Mouse (Mus musculus): ENCODE results near the gene Macf1. TPM values are rescaled to one million over a fixed set of nuclear protein-coding genes. Genes with fewer than 3 reads are reported as not detected.

The Macf1 gene
- polyA plus RNA-seq, 1 experiment from 2014 or later, result 35.3 TPM

- Histone ChIP-seq H3K36me3 (ENCODE audit: control insufficient read depth, insufficient read depth, low read length) (no peaks in the 10 kb centered on the region), H3K27me3 (ENCODE audit: control insufficient read depth, insufficient read depth, low read length) (no peaks in the 10 kb centered on the region), H3K27ac (ENCODE audit: low read length) (peak overlapping the region; percentile 94; the same call in 1 of the 2 replicates), H3K9ac (ENCODE audit: low read length) (no peak overlapping the region), H3K4me1 (ENCODE audit: control insufficient read depth, insufficient read depth, low read length) (peaks cover 38% of the 10 kb centered on the region), H3K4me3 (replicated peaks; ENCODE audit: low read length) (no peak overlapping the region), H3K9me3 (replicated peaks; ENCODE audit: control insufficient read depth, low read length) (no peaks in the 10 kb centered on the region), H3K4me2 (ENCODE audit: low read depth, low read length) (peak overlapping the region; percentile 72; the same call in 1 of the 2 replicates)
- no peak for ATAC-seq (ENCODE audit: insufficient read depth, low FRiP score)
- WGBS, result 36% methylated on average over 2 of the region's 2 CpGs
Observed at GRCm38 (mm10) chr4:123412981-123413380, 271.2 kb downstream of the Macf1 start.

GRCm38 (mm10) chr4:123412528-123412878 lies 271.7 kb downstream of the Macf1 start:
- peak overlapping the region; percentile 94 for H3K27ac ChIP-seq (ENCODE audit: low read length)
- H3K9ac ChIP-seq (ENCODE audit: low read length), result peak overlapping the region; percentile 88
- WGBS, result 10% methylated on average over 6 of the region's 6 CpGs
- peaks cover 43% of the 10 kb centered on the region for H3K4me1 ChIP-seq (ENCODE audit: control insufficient read depth, insufficient read depth, low read length)
- peak overlapping the region; percentile 80 for H3K4me3 ChIP-seq (replicated peaks; ENCODE audit: low read length)
- H3K36me3 ChIP-seq (ENCODE audit: control insufficient read depth, insufficient read depth, low read length), result no peaks in the 10 kb centered on the region
- H3K4me2 ChIP-seq (ENCODE audit: low read depth, low read length), result peak overlapping the region; percentile 72
- H3K9me3 ChIP-seq (replicated peaks; ENCODE audit: control insufficient read depth, low read length), result no peaks in the 10 kb centered on the region
- ATAC-seq (ENCODE audit: insufficient read depth, low FRiP score), result no peak
- H3K27me3 ChIP-seq (ENCODE audit: control insufficient read depth, insufficient read depth, low read length), result no peaks in the 10 kb centered on the region

GRCm38 (mm10) chr4:123411732-123412527 lies 272.2 kb downstream of the Macf1 start:
- Histone ChIP-seq H3K4me1 (ENCODE audit: control insufficient read depth, insufficient read depth, low read length) (peaks cover 47% of the 10 kb centered on the region), H3K4me2 (ENCODE audit: low read depth, low read length) (peak overlapping the region; percentile 72), H3K4me3 (replicated peaks; ENCODE audit: low read length) (peak overlapping the region; percentile 80), H3K9ac (ENCODE audit: low read length) (peak overlapping the region; percentile 88), H3K9me3 (replicated peaks; ENCODE audit: control insufficient read depth, low read length) (no peaks in the 10 kb centered on the region), H3K36me3 (ENCODE audit: control insufficient read depth, insufficient read depth, low read length) (no peaks in the 10 kb centered on the region), H3K27ac (ENCODE audit: low read length) (peak overlapping the region; percentile 94), H3K27me3 (ENCODE audit: control insufficient read depth, insufficient read depth, low read length) (no peaks in the 10 kb centered on the region)
- ATAC-seq (ENCODE audit: insufficient read depth, low FRiP score), result peak; percentile 96
- under 1% methylated on average over 61 of the region's 69 CpGs for WGBS

- Histone ChIP-seq H3K9me3 (replicated peaks; ENCODE audit: control insufficient read depth, low read length) (no peaks in the 10 kb centered on the region), H3K4me1 (ENCODE audit: control insufficient read depth, insufficient read depth, low read length) (peaks cover 54% of the 10 kb centered on the region), H3K27ac (ENCODE audit: low read length) (peak overlapping the region; percentile 94), H3K9ac (ENCODE audit: low read length) (peak overlapping the region; percentile 88), H3K27me3 (ENCODE audit: control insufficient read depth, insufficient read depth, low read length) (no peaks in the 10 kb centered on the region), H3K36me3 (ENCODE audit: control insufficient read depth, insufficient read depth, low read length) (no peaks in the 10 kb centered on the region), H3K4me3 (replicated peaks; ENCODE audit: low read length) (peak overlapping the region; percentile 80), H3K4me2 (ENCODE audit: low read depth, low read length) (peak overlapping the region; percentile 72)
- WGBS, result 1% methylated on average over 36 of the region's 36 CpGs
- ATAC-seq (ENCODE audit: insufficient read depth, low FRiP score), result peak; percentile 19; the same call in 1 of the 2 replicates
Observed at GRCm38 (mm10) chr4:123411006-123411731, 273.0 kb downstream of the Macf1 start.

GRCm38 (mm10) chr4:123409752-123410151 lies 274.4 kb downstream of the Macf1 start:
- no peaks in the 10 kb centered on the region for H3K36me3 ChIP-seq (ENCODE audit: control insufficient read depth, insufficient read depth, low read length)
- no peaks in the 10 kb centered on the region for H3K9me3 ChIP-seq (replicated peaks; ENCODE audit: control insufficient read depth, low read length)
- 0 out of 2 replicates have a peak overlapping the region, but pooled peaks have one; percentile 3 for H3K4me3 ChIP-seq (replicated peaks; ENCODE audit: low read length)
- H3K9ac ChIP-seq (ENCODE audit: low read length), result no peak overlapping the region
- no peak for ATAC-seq (ENCODE audit: insufficient read depth, low FRiP score)
- H3K4me1 ChIP-seq (ENCODE audit: control insufficient read depth, insufficient read depth, low read length), result peaks cover 65% of the 10 kb centered on the region
- H3K27me3 ChIP-seq (ENCODE audit: control insufficient read depth, insufficient read depth, low read length), result no peaks in the 10 kb centered on the region
- 46% methylated on average over 1 of the region's 1 CpGs for WGBS
- H3K27ac ChIP-seq (ENCODE audit: low read length), result peak overlapping the region; percentile 7
- peak overlapping the region; percentile 72; the same call in 1 of the 2 replicates for H3K4me2 ChIP-seq (ENCODE audit: low read depth, low read length)

- Histone ChIP-seq H3K27me3 (ENCODE audit: control insufficient read depth, insufficient read depth, low read length) (no peaks in the 10 kb centered on the region), H3K9me3 (replicated peaks; ENCODE audit: control insufficient read depth, low read length) (no peaks in the 10 kb centered on the region), H3K4me2 (ENCODE audit: low read depth, low read length) (0 out of 2 replicates have a peak overlapping the region, but pooled peaks have one; percentile 16), H3K4me3 (replicated peaks; ENCODE audit: low read length) (no peak overlapping the region), H3K4me1 (ENCODE audit: control insufficient read depth, insufficient read depth, low read length) (peaks cover 68% of the 10 kb centered on the region), H3K36me3 (ENCODE audit: control insufficient read depth, insufficient read depth, low read length) (no peaks in the 10 kb centered on the region), H3K9ac (ENCODE audit: low read length) (no peak overlapping the region), H3K27ac (ENCODE audit: low read length) (peak overlapping the region; percentile 7; the same call in 1 of the 2 replicates)
- ATAC-seq (ENCODE audit: insufficient read depth, low FRiP score), result no peak
- WGBS, result 62% methylated on average over 3 of the region's 3 CpGs
Observed at GRCm38 (mm10) chr4:123409034-123409692, 275.0 kb downstream of the Macf1 start.

GRCm38 (mm10) chr4:123407792-123408191 lies 276.4 kb downstream of the Macf1 start:
- Histone ChIP-seq H3K27ac (ENCODE audit: low read length) (no peak overlapping the region), H3K9ac (ENCODE audit: low read length) (peak overlapping the region; percentile 6; the same call in 1 of the 2 replicates), H3K36me3 (ENCODE audit: control insufficient read depth, insufficient read depth, low read length) (no peaks in the 10 kb centered on the region), H3K4me3 (replicated peaks; ENCODE audit: low read length) (0 out of 2 replicates have a peak overlapping the region, but pooled peaks have one; percentile 13), H3K27me3 (ENCODE audit: control insufficient read depth, insufficient read depth, low read length) (no peaks in the 10 kb centered on the region), H3K4me1 (ENCODE audit: control insufficient read depth, insufficient read depth, low read length) (peaks cover 64% of the 10 kb centered on the region), H3K4me2 (ENCODE audit: low read depth, low read length) (peak overlapping the region; percentile 40), H3K9me3 (replicated peaks; ENCODE audit: control insufficient read depth, low read length) (no peaks in the 10 kb centered on the region)
- WGBS, result 77% methylated on average over 6 of the region's 6 CpGs
- no peak for ATAC-seq (ENCODE audit: insufficient read depth, low FRiP score)

- ATAC-seq (ENCODE audit: insufficient read depth, low FRiP score), result no peak
- no peaks in the 10 kb centered on the region for H3K9me3 ChIP-seq (replicated peaks; ENCODE audit: control insufficient read depth, low read length)
Observed at GRCm38 (mm10) chr4:123404056-123404455, 280.1 kb downstream of the Macf1 start.

More at GRCm38 (mm10) chr4:123404056-123404455, 280.1 kb downstream of the Macf1 start:
- no peak overlapping the region for H3K4me2 ChIP-seq (ENCODE audit: low read depth, low read length)
- H3K9ac ChIP-seq (ENCODE audit: low read length), result no peak overlapping the region
- WGBS, result 30% methylated on average over 1 of the region's 1 CpGs
- no peak overlapping the region for H3K27ac ChIP-seq (ENCODE audit: low read length)
- H3K4me3 ChIP-seq (replicated peaks; ENCODE audit: low read length), result no peak overlapping the region
- H3K36me3 ChIP-seq (ENCODE audit: control insufficient read depth, insufficient read depth, low read length), result no peaks in the 10 kb centered on the region
- peaks cover 46% of the 10 kb centered on the region for H3K4me1 ChIP-seq (ENCODE audit: control insufficient read depth, insufficient read depth, low read length)
- no peaks in the 10 kb centered on the region for H3K27me3 ChIP-seq (ENCODE audit: control insufficient read depth, insufficient read depth, low read length)
